Mouse (Mus musculus) stomach, postnatal 0 days (tissue): ENCODE measurements around the gene Ccdc158. TPM values are rescaled to one million over a fixed set of nuclear protein-coding genes. Genes with fewer than 3 reads are reported as not detected.

Experiments used
- ATAC-seq: fragments of 200-750 bp; cut with Nextera tagmentation; 2 replicates; pipeline ENCODE4 v1.8.0; 2017; ENCODE audit not compliant: low FRiP score, low TSS enrichment
- DNase-seq: peaks from one replicate; pipeline ENCODE4 v3.0.0-alpha.2; 2016; ENCODE audit warnings: low spot score
- H3K27ac ChIP-seq: fragments of 300-500 bp; sonication (generic); replicated peaks from 2 replicates; pipeline ENCODE4 v1.5.1; 2014; ENCODE audit warnings: mild to moderate bottlenecking, control low read depth
- H3K27me3 ChIP-seq: fragments of 300-500 bp; sonication (generic); 2 replicates; pipeline ENCODE4 v1.6.1; 2014; ENCODE audit warnings: low read length; ENCODE audit not compliant: control insufficient read depth, insufficient read depth
- H3K36me3 ChIP-seq: fragments of 300-500 bp; sonication (generic); 2 replicates; pipeline ENCODE4 v1.6.1; 2014; ENCODE audit warnings: low read length, mixed read lengths; ENCODE audit not compliant: control insufficient read depth, insufficient read depth
- H3K4me1 ChIP-seq: fragments of 300-500 bp; sonication (generic); replicated peaks from 2 replicates; pipeline ENCODE4 v1.6.1; 2014; ENCODE audit warnings: antibody characterized with exemption; ENCODE audit not compliant: control insufficient read depth, insufficient read depth
- H3K4me2 ChIP-seq: fragments of 300-500 bp; sonication (generic); replicated peaks from 2 replicates; pipeline ENCODE4 v1.6.1; 2014; ENCODE audit warnings: low read depth, mild to moderate bottlenecking, control low read depth, moderate library complexity
- H3K4me3 ChIP-seq: fragments of 300-500 bp; sonication (generic); 2 replicates; pipeline ENCODE4 v1.5.1; 2014; ENCODE audit warnings: low read depth, low read length, control low read depth
- H3K9ac ChIP-seq: fragments of 300-500 bp; sonication (generic); 2 replicates; pipeline ENCODE4 v1.6.1; 2014; ENCODE audit warnings: mild to moderate bottlenecking, low read length, control low read depth, mixed read lengths
- H3K9me3 ChIP-seq: fragments of 300-500 bp; sonication (generic); 2 replicates; pipeline ENCODE4 v1.6.1; 2016; ENCODE audit warnings: low read length; ENCODE audit not compliant: control insufficient read depth
- CTCF ChIP-seq: IDR thresholded peaks from 2 replicates; pipeline ENCODE4 v1.5.1; 2016; ENCODE audit warnings: antibody characterized with exemption, low read depth, mild to moderate bottlenecking, moderate library complexity
- EP300 ChIP-seq: optimal IDR thresholded peaks from 2 replicates; pipeline ENCODE3; 2016; ENCODE audit warnings: antibody characterized with exemption
- WGBS: fragments of 180-500 bp; shearing (Covaris S2); extraction: QIAGEN DNeasy Blood & Tissue Kit; methylation state at CpG from one replicate; pipeline ENCODE4 v1.1.7; 2014; 5-methylcytosine and 5-hydroxymethylcytosine counted together
- polyA plus RNA-seq: library from polyadenylated mRNA; unstranded; fragments of >200 nt; fragmentation: Nextera tagmentation; extraction: Ambion mirVana; gene quantifications from 2 replicates; pipeline ENCODE4 v1.2.1, GENCODE M21; 2015

The Ccdc158 gene
- polyA plus RNA-seq, 1 experiment from 2014 or later = 0.24 TPM

GRCm38 (mm10) chr5:92701750-92702149, 26.7 kb upstream of the Ccdc158 start:
- Histone ChIP-seq H3K27me3 (no peaks in the 10 kb centered on the region), H3K4me3 (no peak overlapping the region), H3K9me3 (no peaks in the 10 kb centered on the region), H3K9ac (no peak overlapping the region), H3K4me2 (no peak overlapping the region), H3K36me3 (no peaks in the 10 kb centered on the region), H3K27ac (no peak overlapping the region), H3K4me1 (no peaks in the 10 kb centered on the region)
- ATAC-seq (no peak), DNase-seq (no peak)
- no peak for TF ChIP-seq EP300
- no peak for TF ChIP-seq CTCF
- 39% methylated on average over 11 of the region's 11 CpGs for WGBS

GRCm38 (mm10) chr5:92698837-92699529, 23.9 kb upstream of the Ccdc158 start:
- TF ChIP-seq EP300 = no peak
- TF ChIP-seq CTCF = no peak
- no peak for DNase-seq
- H3K27me3 ChIP-seq = no peaks in the 10 kb centered on the region
- H3K4me1 ChIP-seq = no peaks in the 10 kb centered on the region
- no peak for ATAC-seq
- no peaks in the 10 kb centered on the region for H3K36me3 ChIP-seq
- H3K4me3 ChIP-seq = no peak overlapping the region
- 26% methylated on average over 17 of the region's 17 CpGs for WGBS
- H3K4me2 ChIP-seq = 0 out of 2 replicates have a peak overlapping the region, but pooled peaks have one; percentile 35
- no peak overlapping the region for H3K27ac ChIP-seq
- no peak overlapping the region for H3K9ac ChIP-seq
- no peaks in the 10 kb centered on the region for H3K9me3 ChIP-seq

- 5% methylated on average over 15 of the region's 15 CpGs for WGBS
- ATAC-seq = no peak
These were observed 23.2 kb upstream of the Ccdc158 start for GRCm38 (mm10) chr5:92698131-92698836.

GRCm38 (mm10) chr5:92694316-92694995, 19.4 kb upstream of the Ccdc158 start:
- 55% methylated on average over 10 of the region's 10 CpGs for WGBS
- DNase-seq = no peak
- Histone ChIP-seq H3K4me2 (no peak overlapping the region), H3K9ac (no peak overlapping the region), H3K36me3 (no peaks in the 10 kb centered on the region), H3K4me3 (no peak overlapping the region), H3K27ac (no peak overlapping the region), H3K27me3 (no peaks in the 10 kb centered on the region), H3K9me3 (no peaks in the 10 kb centered on the region), H3K4me1 (no peaks in the 10 kb centered on the region)
- ATAC-seq = no peak
- no peak for TF ChIP-seq EP300
- TF ChIP-seq CTCF = no peak

More at GRCm38 (mm10) chr5:92698131-92698836, 23.2 kb upstream of the Ccdc158 start:
- TF ChIP-seq EP300 (no peak), CTCF (no peak)
- Histone ChIP-seq H3K4me3 (peak overlapping the region; percentile 8; the same call in 1 of the 2 replicates), H3K36me3 (no peaks in the 10 kb centered on the region), H3K27me3 (no peaks in the 10 kb centered on the region), H3K4me2 (peak overlapping the region; percentile 35), H3K27ac (no peak overlapping the region), H3K4me1 (no peaks in the 10 kb centered on the region), H3K9me3 (no peaks in the 10 kb centered on the region), H3K9ac (no peak overlapping the region)
- DNase-seq = no peak

- Histone ChIP-seq H3K9ac (no peak overlapping the region), H3K27ac (no peak overlapping the region), H3K9me3 (no peaks in the 10 kb centered on the region), H3K27me3 (no peaks in the 10 kb centered on the region), H3K36me3 (no peaks in the 10 kb centered on the region), H3K4me2 (no peak overlapping the region), H3K4me3 (no peak overlapping the region), H3K4me1 (no peaks in the 10 kb centered on the region)
- ATAC-seq (no peak), DNase-seq (no peak)
- 82% methylated on average over 3 of the region's 3 CpGs for WGBS
- 0 out of 2 replicates have a peak, but pooled peaks have one; percentile 28 for TF ChIP-seq CTCF
- TF ChIP-seq EP300 = no peak
These were observed 18.7 kb upstream of the Ccdc158 start for GRCm38 (mm10) chr5:92693744-92694143.
